Mouse (Mus musculus): ENCODE results near the gene Anapc10. TPM values are rescaled to one million over a fixed set of nuclear protein-coding genes. Genes with fewer than 3 reads are reported as not detected.

Anapc10 gene
- polyA plus RNA-seq, 1 experiment, result 37.2 TPM

DNA sequence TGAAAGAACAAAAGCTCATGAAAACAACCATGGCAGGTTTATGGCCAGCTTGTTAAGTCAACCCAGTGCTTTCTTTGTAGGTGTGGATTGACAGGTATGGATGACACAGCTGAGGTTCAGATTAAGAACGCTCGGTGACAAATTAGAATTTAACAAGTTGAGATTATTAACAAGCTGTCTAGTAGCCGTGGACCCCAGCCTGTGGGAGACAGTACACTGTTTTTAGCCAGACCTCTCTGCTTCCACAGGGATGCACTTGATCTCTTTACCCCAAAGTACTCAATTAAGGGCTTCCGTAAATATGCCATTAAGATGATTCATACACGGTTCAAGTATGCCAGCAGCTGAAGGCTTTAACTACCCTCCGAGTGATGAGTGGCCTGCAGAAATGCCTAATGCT lies 95.4 kb downstream of the Anapc10 start:
- Histone ChIP-seq H3K27ac (ENCODE audit: insufficient read depth, low read length) (no peak overlapping the region), H3K4me3 (ENCODE audit: insufficient read depth, low read length) (no peak overlapping the region), H3K4me1 (ENCODE audit: control insufficient read depth, insufficient read depth, low read length) (no peaks in the 10 kb centered on the region)
- TF ChIP-seq CTCF (IDR thresholded peaks at IDR 0.05; ENCODE audit: borderline replicate concordance, insufficient read depth, low read length) (no peak), POLR2A (IDR thresholded peaks at IDR 0.05; ENCODE audit: low read depth, low read length) (no peak)

DNA sequence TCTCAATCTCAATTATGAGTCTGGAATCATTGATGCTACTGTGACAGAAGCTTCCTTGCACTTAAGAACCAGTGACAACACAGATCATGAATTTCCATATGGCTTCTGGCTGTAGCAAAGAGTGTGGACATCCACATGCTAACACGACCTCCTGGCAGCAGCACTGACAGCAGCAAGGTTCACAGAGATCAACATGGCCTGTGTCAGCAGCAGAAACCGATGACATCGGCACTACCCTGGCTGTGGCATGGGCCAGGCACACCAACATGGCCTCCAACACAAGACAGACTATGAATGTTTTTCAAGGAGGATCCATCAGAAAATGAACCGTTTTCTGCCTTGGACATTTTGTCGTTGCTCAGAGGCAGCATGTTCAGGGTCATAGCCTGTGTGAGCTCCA lies 114.9 kb downstream of the Anapc10 start:
- Histone ChIP-seq H3K4me1 (ENCODE audit: control insufficient read depth, insufficient read depth, low read length) (no peaks in the 10 kb centered on the region), H3K27ac (ENCODE audit: insufficient read depth, low read length) (no peak overlapping the region), H3K4me3 (ENCODE audit: insufficient read depth, low read length) (no peak overlapping the region)
- no peak for TF ChIP-seq CTCF (IDR thresholded peaks at IDR 0.05; ENCODE audit: borderline replicate concordance, insufficient read depth, low read length)

Other genes with a start within 250 kb of the Anapc10 start
- 51.1 and 60.2 TPM in 2 replicates for gene Otud4, start 72.2 kb upstream of the Anapc10 start, polyA plus RNA-seq (2011; ENCODE audit: insufficient read length, low read depth, missing spikeins)
- gene Abce1, start 80 bp upstream of the Anapc10 start, polyA plus RNA-seq (2011; ENCODE audit: insufficient read length, low read depth, missing spikeins), result 162 and 174 TPM in 2 replicates